Mouse (Mus musculus) spleen, adult 2 months (tissue): ENCODE measurements around the gene Nxn.

ENCODE experiments used
- CTCF ChIP-seq: fragments of 200-500 bp; IDR thresholded peaks from 2 replicates; pipeline ENCODE4 v1.5.1; 2011; ENCODE audit warnings: mild to moderate bottlenecking, inconsistent platforms; ENCODE audit not compliant: insufficient read depth, insufficient read length, insufficient replicate concordance; ENCODE audit errors: extremely low read depth
- POLR2A ChIP-seq: fragments of 200-500 bp; IDR thresholded peaks from 2 replicates; pipeline ENCODE4 v1.6.1; 2011; ENCODE audit warnings: low read depth, low read length, inconsistent platforms

GRCm38 (mm10) chr11:76286534-76287126 lies 112.3 kb downstream of the Nxn start:
- TF ChIP-seq CTCF, result no peak
- TF ChIP-seq POLR2A, result no peak
